Mouse (Mus musculus) CH12.LX (cell line): ENCODE measurements around the gene Serp2. TPM values are rescaled to one million over a fixed set of nuclear protein-coding genes. Genes with fewer than 3 reads are reported as not detected.

Source experiments
- DNase-seq: peaks from one replicate; pipeline ENCODE4 v3.0.0-alpha.2; 2013; ENCODE audit errors: extremely low read depth
- H3K27ac ChIP-seq: 2 replicates; pipeline ENCODE4 v1.5.1; 2012; ENCODE audit warnings: low read depth, mild to moderate bottlenecking, control low read depth, moderate library complexity; ENCODE audit not compliant: insufficient read depth
- H3K27me3 ChIP-seq: replicated peaks from 2 replicates; pipeline ENCODE3; 2012; ENCODE audit warnings: inconsistent platforms
- H3K36me3 ChIP-seq, 2 experiments: replicated peaks in 1 of 2; 2 replicates each; pipeline versions ENCODE3 to v1.6.1; 2012; ENCODE audit warnings: inconsistent platforms in 1 of 2, low read length in 1 of 2, mild to moderate bottlenecking in 1 of 2, mixed read lengths in 1 of 2, moderate library complexity in 1 of 2; ENCODE audit not compliant: control insufficient read depth in 1 of 2, insufficient read depth in 1 of 2
- H3K4me1 ChIP-seq, 2 experiments: 2 replicates each; pipeline ENCODE4 v1.6.1; 2012; ENCODE audit warnings: inconsistent platforms in 1 of 2, moderate library complexity in 1 of 2; ENCODE audit not compliant: insufficient read depth in 2 of 2, control insufficient read depth in 1 of 2
- H3K4me2 ChIP-seq: 2 replicates; pipeline ENCODE4 v1.6.1; 2012; ENCODE audit warnings: low read depth, mild to moderate bottlenecking, control low read depth; ENCODE audit not compliant: poor library complexity, insufficient read depth, severe bottlenecking
- H3K4me3 ChIP-seq, 3 experiments: fragments of 150-350 bp in 1 of 3; sonication (generic) in 1 of 3; replicated peaks in 1 of 3; 2 replicates each; pipeline versions ENCODE3 to v1.5.1; 2011 to 2012; ENCODE audit warnings: low read depth in 2 of 3, low read length in 2 of 3, mild to moderate bottlenecking in 2 of 3, moderate library complexity in 2 of 3, control low read depth in 1 of 3, improper control_type of control experiment in 1 of 3, inconsistent platforms in 1 of 3, mixed read lengths in 1 of 3; ENCODE audit not compliant: poor library complexity in 1 of 3
- H3K79me2 ChIP-seq: replicated peaks from 2 replicates; pipeline ENCODE4 v1.6.1; 2012; ENCODE audit warnings: mild to moderate bottlenecking, moderate library complexity; ENCODE audit not compliant: control insufficient read depth, poor library complexity, insufficient read depth, severe bottlenecking; ENCODE audit errors: extremely low read depth
- H3K9ac ChIP-seq: 2 replicates; pipeline ENCODE4 v1.6.1; 2012; ENCODE audit warnings: low read depth, mild to moderate bottlenecking, control low read depth, moderate library complexity; ENCODE audit not compliant: insufficient read depth
- H3K9me3 ChIP-seq: replicated peaks from 2 replicates; pipeline ENCODE3; 2012; ENCODE audit warnings: low read length, inconsistent platforms, mixed read lengths
- BHLHE40 ChIP-seq: IDR thresholded peaks from 2 replicates; pipeline ENCODE4 v1.6.1; 2011; ENCODE audit warnings: mild to moderate bottlenecking, low read depth, low read length, improper control_type of control experiment
- CHD1 ChIP-seq: IDR thresholded peaks from 2 replicates; pipeline ENCODE4 v1.6.1; 2012; ENCODE audit warnings: low read depth, low read length, improper control_type of control experiment, inconsistent platforms
- E2F4 ChIP-seq: IDR thresholded peaks from 2 replicates; pipeline ENCODE4 v1.6.1; 2011; ENCODE audit warnings: low read depth, low read length, improper control_type of control experiment; ENCODE audit not compliant: insufficient replicate concordance
- ETS1 ChIP-seq: conservative IDR thresholded peaks from 2 replicates; pipeline ENCODE4 v1.6.1; 2012; ENCODE audit warnings: low read depth, mild to moderate bottlenecking, inconsistent platforms, low read length, improper control_type of control experiment, moderate library complexity
- GABPA ChIP-seq: IDR thresholded peaks from 2 replicates; pipeline ENCODE4 v1.6.1; 2012; ENCODE audit warnings: low read depth, low read length, improper control_type of control experiment, inconsistent platforms; ENCODE audit not compliant: insufficient replicate concordance
- JUN ChIP-seq: IDR thresholded peaks from 2 replicates; pipeline ENCODE4 v1.6.1; 2011; ENCODE audit warnings: low read depth, mild to moderate bottlenecking, low read length, improper control_type of control experiment, moderate library complexity; ENCODE audit not compliant: insufficient read depth
- MAZ ChIP-seq: IDR thresholded peaks from 2 replicates; pipeline ENCODE4 v1.6.1; 2012; ENCODE audit warnings: low read depth, mild to moderate bottlenecking, inconsistent platforms, low read length, improper control_type of control experiment, moderate library complexity
- MEF2A ChIP-seq: IDR thresholded peaks from 2 replicates; pipeline ENCODE4 v1.6.1; 2014; ENCODE audit warnings: low read depth, mild to moderate bottlenecking, inconsistent platforms, low read length, improper control_type of control experiment, borderline replicate concordance
- MXI1 ChIP-seq: IDR thresholded peaks from 2 replicates; pipeline ENCODE4 v1.6.1; 2011; ENCODE audit warnings: mild to moderate bottlenecking, low read depth, low read length, improper control_type of control experiment
- NELFE ChIP-seq: IDR thresholded peaks from 2 replicates; pipeline ENCODE4 v1.6.1; 2011; ENCODE audit warnings: low read depth, low read length, improper control_type of control experiment
- NRF1 ChIP-seq: IDR thresholded peaks from 2 replicates; pipeline ENCODE4 v1.6.1; 2014; ENCODE audit warnings: low read depth, mild to moderate bottlenecking, inconsistent platforms, low read length, improper control_type of control experiment, moderate library complexity
- SMC3 ChIP-seq: IDR thresholded peaks from 2 replicates; pipeline ENCODE4 v1.6.1; 2011; ENCODE audit warnings: low read depth, low read length, improper control_type of control experiment
- TBP ChIP-seq: conservative IDR thresholded peaks from 2 replicates; pipeline ENCODE4 v1.6.1; 2011; ENCODE audit warnings: low read depth, low read length, improper control_type of control experiment
- USF1 ChIP-seq: IDR thresholded peaks from 2 replicates; pipeline ENCODE4 v1.6.1; 2014; ENCODE audit warnings: low read depth, mild to moderate bottlenecking, inconsistent platforms, low read length, improper control_type of control experiment
- ZC3H11A ChIP-seq: IDR thresholded peaks from 2 replicates; pipeline ENCODE4 v1.6.1; 2012; ENCODE audit warnings: low read depth, mild to moderate bottlenecking, inconsistent platforms, low read length, improper control_type of control experiment
- ZKSCAN1 ChIP-seq: IDR thresholded peaks from 2 replicates; pipeline ENCODE4 v1.6.1; 2012; ENCODE audit warnings: low read depth, inconsistent platforms, low read length, improper control_type of control experiment, borderline replicate concordance
- ZMIZ1 ChIP-seq: IDR thresholded peaks from 2 replicates; pipeline ENCODE4 v1.6.1; 2012; ENCODE audit warnings: low read depth, mild to moderate bottlenecking, inconsistent platforms, low read length, improper control_type of control experiment
- ZNF384 ChIP-seq: IDR thresholded peaks from 2 replicates; pipeline ENCODE4 v1.6.1; 2012; ENCODE audit warnings: low read depth, low read length, improper control_type of control experiment, inconsistent platforms
- dilution Hi-C: fragments of 300-500 bp; cut with MboI; formaldehyde crosslinking; loops from 2 replicates; pipeline ENCODE4 v1.14.3; 2020; ENCODE audit warnings: low sequenced_read_pairs; ENCODE audit not compliant: extremely low pct_unique_long_range_greater_than_20kb, extremely low pct_ligation_motif_present
- in situ Hi-C: fragments of 300-500 bp; cut with MboI; formaldehyde crosslinking; loops from 3 replicates; pipeline ENCODE4 v1.14.3; 2019; ENCODE audit warnings: low sequenced_read_pairs, low pct_ligation_motif_present, low pct_unique_long_range_greater_than_20kb, mixed read lengths
- polyA plus RNA-seq: library from polyadenylated mRNA; unstranded; fragments of >175 nt; gene quantifications from 2 replicates; pipeline ENCODE4 v1.2.1, GENCODE M21; 2012; ENCODE audit warnings: low read depth; ENCODE audit not compliant: insufficient read length
- total RNA-seq, 2 experiments: library from RNA; depleted of rRNA; stranded (reverse); fragments of 300-350 nt in 1 of 2; fragments of >200 nt in 1 of 2; gene quantifications; 2 replicates each; pipeline ENCODE4 v1.2.3; 2012 to 2014

The Serp2 gene
- total RNA-seq (2012; rRNA removed) (not detected in 2 replicates), total RNA-seq (2014; rRNA removed) (not detected in 2 replicates), polyA plus RNA-seq (not detected in 2 replicates)

DNA sequence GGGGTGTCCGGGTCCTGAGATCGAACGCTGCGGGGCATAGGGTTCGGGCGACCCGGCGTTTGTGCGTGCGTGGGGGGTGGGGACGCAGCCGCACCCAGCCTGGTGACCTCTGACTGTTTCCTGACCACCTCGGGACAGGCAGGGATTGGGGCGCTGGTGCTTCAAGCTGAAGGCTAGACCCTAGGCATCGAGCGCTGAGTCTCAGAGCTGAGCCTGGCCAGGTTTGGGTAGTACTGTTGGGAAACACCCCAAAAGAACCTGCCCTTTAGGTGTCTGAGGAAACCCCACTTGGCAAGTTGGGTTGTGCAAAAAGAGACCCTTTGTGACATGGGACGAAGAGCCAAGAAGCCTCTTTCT is at the start of gene Serp2:
TSS of gene Serp2 (minus strand) at position 38 of the 357 bp plus-strand sequence.
- H3K4me1 ChIP-seq, result no peaks in the 10 kb centered on the region
- TF ChIP-seq SMC3 (no peak), ZC3H11A (no peak)
- TF ChIP-seq, all 38 proteins: peak for 0
- Histone ChIP-seq H3K36me3 (no peaks in the 10 kb centered on the region), H3K4me2 (no peak within 1 kb of the TSS), H3K27me3 (no peaks in the 10 kb centered on the region), H3K4me3 (no peak within 1 kb of the TSS), H3K79me2 (no peaks in the 10 kb centered on the region), H3K27ac (no peak within 1 kb of the TSS), H3K9ac (no peak within 1 kb of the TSS), H3K9me3 (no peaks in the 10 kb centered on the region)
- no peak for DNase-seq
- dilution Hi-C loops (no loop called here), in situ Hi-C loops (no loop called here)

- no peaks in the 10 kb centered on the region for H3K9me3 ChIP-seq
- no peak overlapping the region for H3K27ac ChIP-seq
- peaks cover 0 to 14% of the 10 kb centered on the region in 2 experiments; a peak in 2 of 4 replicates for H3K4me1 ChIP-seq
- no peak overlapping the region for H3K9ac ChIP-seq
- in situ Hi-C loops (no loop called here), dilution Hi-C loops (no loop called here)
- no peak overlapping the region for H3K4me2 ChIP-seq
- no peak overlapping the region for H3K4me3 ChIP-seq
- no peaks in the 10 kb centered on the region for H3K36me3 ChIP-seq
- peak; percentile 19 for DNase-seq
- H3K79me2 ChIP-seq, result no peaks in the 10 kb centered on the region
- TF ChIP-seq MXI1 (no peak), ZNF384 (no peak), ZKSCAN1 (no peak), E2F4 (no peak), NRF1 (no peak), ZMIZ1 (no peak), TBP (no peak), USF1 (no peak), NELFE (no peak), GABPA (no peak), MEF2A (no peak), ETS1 (no peak), JUN (no peak), MAZ (no peak), CHD1 (no peak), BHLHE40 (no peak)
- no peaks in the 10 kb centered on the region for H3K27me3 ChIP-seq
Observed at GRCm38 (mm10) chr14:76605931-76606534, 49.3 kb upstream of the Serp2 start.
